Mouse (Mus musculus) erythroid progenitor cell, adult 5-6 weeks (primary cell): ENCODE results near the gene Prr36. TPM values are rescaled to one million over a fixed set of nuclear protein-coding genes. Genes with fewer than 3 reads are reported as not detected.

Source experiments
- ATAC-seq: replicated peaks from 2 replicates; pipeline ENCODE4 v1.8.0; 2016; ENCODE audit warnings: moderate number of reproducible peaks, mild to moderate bottlenecking, moderate TSS enrichment, inconsistent platforms; ENCODE audit not compliant: poor library complexity, low FRiP score, severe bottlenecking
- total RNA-seq, 2 experiments: library from RNA; stranded (forward) in 1 of 2; stranded (reverse) in 1 of 2; fragments of 150-400 nt in 1 of 2; fragments of 186-747, 209-891 nt in 1 of 2; gene quantifications; 2 replicates each; pipeline versions ENCODE4 v1.2.3 to v1.2.4; 2015 to 2017; ENCODE audit warnings: low replicate concordance in 2 of 2

Prr36 gene
- total RNA-seq, 2 experiments from 2014 or later = not detected

DNA sequence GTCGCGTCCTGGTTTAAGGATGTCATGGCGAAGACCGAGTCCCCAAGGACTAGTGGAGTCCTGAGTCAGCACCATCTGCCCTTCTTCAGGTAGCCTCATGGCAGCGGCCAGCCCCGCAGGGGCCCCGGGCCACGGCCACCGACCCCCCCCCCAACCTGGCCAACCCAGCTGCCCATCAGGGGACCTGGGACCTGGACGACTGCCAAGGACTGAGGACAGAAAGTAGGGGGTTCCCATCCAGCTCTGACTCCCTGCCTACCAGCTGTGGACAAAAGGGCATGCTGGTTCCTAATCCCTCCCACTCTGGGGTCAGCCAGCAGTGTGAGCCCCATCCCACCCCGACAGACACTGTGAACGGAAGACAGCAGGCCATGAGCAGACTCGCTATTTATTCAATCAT is 28.5 kb upstream of the Prr36 start:
- ATAC-seq = no peak

DNA sequence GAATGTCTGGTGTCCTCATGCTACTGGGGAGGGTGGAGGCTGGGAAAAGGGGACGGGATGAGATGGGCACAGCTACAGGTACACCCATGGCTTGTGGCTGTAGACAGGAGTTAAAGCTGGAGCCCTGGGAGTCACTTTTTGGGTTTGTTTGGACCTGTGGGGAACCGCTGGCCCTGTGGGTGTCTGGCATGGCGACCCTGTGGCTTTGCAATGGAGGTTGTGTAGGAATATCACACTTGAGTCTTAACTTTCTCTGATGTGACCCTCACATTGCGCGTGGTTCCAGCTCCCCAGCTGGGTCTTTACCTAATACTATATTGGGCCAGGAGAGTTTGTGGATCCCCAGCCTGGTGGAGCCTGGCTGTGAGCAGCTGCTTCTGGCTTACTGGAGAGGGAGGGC is 27.8 kb upstream of the Prr36 start:
- ATAC-seq = no peak

DNA sequence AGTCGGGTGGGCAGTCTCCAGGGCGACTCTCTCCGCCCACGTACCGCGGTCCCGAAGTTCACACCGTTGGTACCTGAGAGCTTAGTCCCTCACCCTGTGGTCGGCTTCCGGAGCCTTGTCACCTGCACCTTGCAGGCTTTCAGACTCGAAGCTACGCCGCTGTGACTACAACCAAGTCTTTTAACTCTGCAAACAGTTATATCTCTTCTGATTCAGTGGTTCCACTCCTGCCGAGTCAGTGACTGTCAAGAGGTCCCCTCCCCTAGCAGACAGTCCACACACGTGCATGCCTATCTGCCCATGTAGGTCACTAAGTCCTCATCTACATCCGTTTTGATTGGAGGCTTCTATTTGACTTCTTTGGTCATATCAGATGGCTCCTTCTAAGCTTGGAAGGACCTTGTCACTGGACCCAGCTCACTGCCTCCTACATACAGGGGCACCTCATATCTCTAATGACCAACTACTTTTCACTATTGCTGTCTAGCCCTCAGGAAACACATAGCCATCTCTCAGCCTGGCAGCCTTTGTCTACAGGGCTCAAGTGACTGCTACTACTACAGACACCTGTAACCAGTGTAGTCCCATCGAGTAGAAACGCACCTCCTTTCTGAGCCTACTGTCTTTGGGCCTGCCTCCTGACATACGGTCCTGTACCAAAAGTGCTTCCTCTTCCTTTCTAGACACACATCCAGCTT is 22.1 kb upstream of the Prr36 start:
- peak; percentile 7 for ATAC-seq

DNA sequence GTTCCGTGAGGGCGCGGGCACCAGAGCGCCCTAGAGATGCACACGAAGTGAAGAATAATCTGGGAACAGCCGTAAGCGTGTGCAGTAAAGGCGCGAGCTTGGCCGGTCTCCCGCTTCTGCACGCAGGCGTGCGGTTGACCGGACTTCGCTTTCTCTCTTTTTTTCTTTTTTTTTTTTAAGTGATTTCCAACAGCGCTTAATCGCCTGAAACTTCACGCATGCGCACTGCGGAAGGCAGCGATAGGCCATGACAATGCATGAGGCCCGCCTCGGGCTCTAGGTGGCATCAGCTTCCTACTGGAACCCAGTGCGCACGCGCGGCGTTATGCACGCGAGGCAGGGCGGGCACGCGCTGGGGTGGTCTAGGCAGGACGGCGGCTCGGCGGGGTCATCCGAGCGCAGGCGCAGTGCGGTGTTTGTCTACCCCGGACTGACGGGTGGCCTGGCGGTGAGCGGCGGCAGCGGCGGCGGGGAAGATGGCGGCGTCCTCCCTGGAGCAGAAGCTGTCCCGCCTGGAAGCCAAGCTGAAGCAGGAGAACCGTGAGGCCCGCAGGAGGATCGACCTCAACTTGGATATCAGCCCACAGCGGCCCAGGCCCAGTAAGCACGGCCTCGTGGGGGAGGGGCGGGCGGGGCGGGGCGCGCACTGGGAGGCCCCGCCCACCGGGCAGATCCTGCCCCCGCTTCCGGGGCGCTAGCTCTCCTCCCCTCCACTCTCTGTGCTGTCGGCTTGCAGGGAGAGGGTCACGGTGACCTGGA is 21.4 kb upstream of the Prr36 start, which contains the start of the genes Map2k7 and Gm49320:
Map2k7 (plus strand) TSS at position 307 of the 759 bp plus-strand sequence.
Gm49320 (plus strand) TSS at position 432 of the 759 bp plus-strand sequence.
- peak; percentile 82 for ATAC-seq

DNA sequence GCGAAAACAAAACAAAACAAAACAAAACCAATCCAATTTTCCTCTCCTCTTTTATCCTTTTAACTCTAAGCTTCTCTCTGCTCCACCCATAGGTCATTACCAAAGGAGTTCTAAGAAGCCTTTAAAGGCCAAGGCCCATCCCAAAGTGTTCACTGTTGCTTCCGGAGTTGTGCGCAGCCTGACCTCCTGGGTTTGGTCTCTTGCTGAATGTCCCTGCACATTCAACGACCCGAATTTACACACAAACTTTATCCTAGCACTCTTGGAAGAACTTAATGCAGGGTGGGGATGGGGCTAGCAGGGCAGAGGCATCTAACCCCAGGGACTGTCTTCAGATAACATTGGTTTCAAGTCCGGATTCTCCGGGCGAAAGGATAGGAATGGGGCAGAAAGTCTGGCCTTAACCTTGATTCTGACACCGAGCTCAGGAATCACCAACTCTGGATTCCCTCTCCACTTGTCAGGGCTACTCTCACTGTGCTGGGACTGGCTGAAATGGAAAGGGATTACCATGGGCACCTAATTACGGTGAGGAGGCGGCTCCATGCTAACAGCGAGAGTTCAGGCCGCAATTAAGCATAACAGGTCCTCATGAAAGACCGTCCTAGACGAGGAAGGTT is 20.7 kb upstream of the Prr36 start:
- peak; percentile 2 for ATAC-seq

DNA sequence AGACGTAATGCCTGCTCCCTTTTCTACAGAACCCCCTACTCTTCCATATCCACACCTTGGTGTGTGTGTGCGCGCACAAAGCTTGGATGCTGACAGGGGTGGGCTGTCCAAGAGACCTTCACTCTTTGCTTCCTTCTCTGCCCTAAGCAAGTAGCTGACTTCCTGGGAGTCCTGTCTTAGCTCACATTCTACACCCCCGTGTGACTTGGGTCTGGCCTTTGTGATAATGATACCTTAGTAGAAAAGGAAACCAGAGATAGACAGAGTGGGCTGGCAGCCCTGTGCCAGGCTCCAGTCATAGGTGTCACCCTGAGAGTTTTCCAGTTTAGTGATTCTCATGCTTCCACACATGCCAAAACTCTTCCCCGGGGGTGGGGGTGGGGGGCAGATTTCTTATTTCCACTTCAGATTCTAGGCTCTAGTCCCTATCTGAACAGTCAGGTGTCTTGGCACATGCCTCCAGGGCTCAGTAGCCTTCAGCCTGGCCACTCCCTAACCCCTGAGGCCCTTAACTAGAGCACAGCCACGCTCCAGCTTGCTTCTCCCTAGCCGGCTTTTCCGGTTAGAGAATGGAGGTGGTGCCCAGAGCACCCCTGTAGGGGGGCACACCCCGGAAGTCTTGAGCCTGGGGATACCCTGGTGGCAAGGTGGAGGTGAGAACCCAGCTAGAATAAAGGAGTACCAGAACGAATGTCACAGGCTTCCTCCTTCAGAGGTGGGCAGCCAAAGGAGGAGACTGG is 13.5 kb upstream of the Prr36 start:
- ATAC-seq = no peak

DNA sequence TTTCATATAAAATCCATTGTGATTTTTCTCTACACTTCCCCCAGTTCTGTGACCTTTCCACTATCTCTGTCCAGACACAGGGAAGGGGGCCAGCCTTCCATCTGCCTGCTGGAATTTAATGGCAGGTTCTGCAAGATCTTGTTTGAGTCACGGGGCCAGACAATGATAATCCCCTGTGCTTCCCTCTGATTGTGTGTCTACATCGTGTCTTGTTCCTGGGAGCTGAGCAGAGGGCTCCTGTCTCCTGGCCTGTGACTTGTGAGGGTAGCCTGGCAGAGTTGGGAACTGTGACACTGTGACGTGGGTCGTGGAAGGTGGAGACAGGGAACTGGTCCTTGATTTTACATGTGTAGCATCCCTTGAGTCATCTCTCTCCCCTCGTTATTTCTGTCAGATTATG is 12.5 kb upstream of the Prr36 start:
- no peak for ATAC-seq

DNA sequence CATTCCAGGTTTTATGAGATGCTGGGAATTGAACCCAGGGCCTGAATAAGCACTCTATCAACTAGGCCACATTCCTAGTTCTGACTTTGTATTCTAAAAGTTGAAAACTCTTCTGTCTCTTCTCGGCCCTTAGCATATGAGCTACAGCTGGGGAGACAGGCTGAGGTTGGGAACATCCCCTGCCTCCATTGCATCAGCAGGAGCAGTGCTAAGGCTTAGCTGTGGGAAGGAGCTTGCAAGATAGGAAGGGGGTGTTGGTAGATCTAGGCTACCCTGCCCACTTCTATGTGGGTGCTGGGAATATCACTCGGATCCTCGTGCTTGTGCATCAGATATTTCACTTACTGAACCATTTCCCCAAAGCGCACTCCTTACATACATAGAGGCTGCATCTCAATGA is 10.7 kb upstream of the Prr36 start:
- no peak for ATAC-seq

DNA sequence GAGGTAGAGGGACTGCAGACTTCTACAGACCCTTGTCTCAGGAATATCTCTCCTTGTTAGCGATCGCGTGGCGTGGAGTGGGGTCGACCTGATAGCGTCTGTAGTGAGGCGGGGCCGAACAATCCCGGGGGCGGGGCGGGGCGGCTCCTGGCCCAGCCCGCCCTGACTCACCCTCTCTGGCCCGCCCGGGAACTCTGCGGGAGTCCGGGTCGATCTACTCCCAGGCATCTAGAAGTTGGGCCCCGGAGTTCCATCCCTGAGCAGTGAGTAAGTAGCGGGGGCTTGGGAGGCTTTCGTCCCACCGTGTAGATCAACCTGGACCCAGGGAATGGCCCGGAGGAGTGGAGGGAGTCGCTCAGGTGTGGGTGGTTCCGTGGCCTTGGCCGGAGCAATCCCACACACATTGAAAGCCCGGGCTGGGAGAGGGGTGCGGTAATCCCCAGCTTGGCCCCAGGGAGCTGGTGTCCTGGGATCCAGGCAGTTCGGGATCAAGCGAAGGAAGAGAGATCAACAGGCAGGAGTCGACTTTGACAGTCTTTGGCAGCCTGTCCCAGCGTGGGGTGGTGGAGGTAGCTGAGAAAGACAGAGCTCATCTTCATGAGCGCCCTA is 9.6 kb upstream of the Prr36 start, which contains the start of gene Lrrc8e:
Lrrc8e (plus strand) TSS at position 89 of the 609 bp plus-strand sequence.
- peak; percentile 67; the same call in 1 of the 2 replicates for ATAC-seq

DNA sequence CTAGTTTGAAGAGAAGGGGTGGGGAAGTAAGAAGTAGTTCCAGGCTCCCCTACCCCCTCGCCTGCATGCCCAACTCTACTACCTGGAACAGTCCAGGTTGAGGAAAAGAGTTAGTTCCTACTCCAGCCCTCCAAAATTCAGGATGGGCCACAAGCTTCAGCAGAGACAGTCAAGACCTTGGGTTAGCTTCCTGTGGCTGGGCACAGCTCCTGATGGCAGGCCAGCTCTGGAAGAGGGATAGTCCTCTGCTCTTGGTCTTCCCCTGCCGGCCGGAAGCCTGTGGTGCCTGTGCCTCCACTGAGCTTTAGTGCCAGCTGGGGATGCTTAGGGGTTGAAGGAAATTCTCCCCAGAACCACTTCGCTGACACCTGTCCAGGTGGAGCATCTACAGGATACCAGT is 9.1 kb upstream of the Prr36 start:
- no peak for ATAC-seq

DNA sequence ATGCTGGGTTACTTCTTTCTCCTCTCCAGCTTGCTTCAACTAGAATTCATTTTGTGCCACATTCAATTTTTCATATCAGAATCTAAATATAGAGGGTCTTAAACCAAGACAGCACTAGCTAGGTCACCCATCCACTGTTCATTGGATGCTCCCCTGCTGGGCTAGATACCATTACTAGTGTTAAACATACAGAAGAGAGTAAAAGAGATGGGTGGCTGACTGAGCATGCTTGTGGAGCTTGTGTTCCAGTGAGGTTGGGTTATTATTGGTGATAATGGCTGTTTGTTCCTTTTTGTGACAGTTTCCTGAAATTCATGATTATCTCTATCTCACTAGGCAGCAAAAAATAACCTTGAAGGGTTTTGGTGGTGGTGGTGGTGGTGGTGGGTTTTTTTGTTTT is 4.8 kb upstream of the Prr36 start:
- no peak for ATAC-seq

DNA sequence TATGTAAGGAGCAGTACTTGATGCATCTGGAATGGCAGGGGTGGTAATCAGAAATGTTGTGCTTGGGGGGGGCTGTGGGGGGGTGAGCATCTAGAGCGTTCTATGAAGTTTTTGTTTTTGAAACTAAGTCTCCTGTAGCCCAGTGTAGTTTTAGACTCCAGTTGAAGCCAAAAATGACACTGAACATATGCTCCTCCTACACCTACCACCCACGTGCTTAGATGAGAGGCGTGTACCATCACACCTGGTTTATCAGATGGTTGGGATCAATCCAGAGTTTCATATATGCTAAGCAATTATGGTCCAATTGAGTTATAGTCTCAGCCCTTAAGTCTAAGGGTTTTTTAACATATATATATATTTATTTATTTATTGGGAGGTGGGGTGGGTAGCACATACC is 2.4 kb upstream of the Prr36 start:
- no peak for ATAC-seq

DNA sequence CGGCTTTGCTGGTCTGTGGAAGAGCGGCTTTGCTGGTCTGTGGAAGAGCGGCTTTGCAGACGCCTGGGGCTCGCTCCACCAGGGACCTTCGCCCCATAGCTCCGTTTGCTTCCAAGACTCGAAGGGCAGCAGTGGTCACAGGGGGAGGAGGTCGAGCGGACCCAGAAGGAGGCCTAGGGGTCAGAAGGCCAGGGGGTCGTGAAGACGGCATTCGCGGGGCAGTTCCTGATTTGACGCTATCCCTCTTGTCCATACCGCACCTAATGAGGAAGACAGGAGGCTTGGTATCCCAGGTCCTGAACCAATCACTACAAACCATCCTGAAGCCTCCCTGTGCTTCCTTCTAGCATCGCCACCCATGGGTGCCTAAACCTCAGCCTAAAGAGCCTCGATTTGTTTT is 963 bp downstream of the Prr36 start:
- no peak for ATAC-seq

DNA sequence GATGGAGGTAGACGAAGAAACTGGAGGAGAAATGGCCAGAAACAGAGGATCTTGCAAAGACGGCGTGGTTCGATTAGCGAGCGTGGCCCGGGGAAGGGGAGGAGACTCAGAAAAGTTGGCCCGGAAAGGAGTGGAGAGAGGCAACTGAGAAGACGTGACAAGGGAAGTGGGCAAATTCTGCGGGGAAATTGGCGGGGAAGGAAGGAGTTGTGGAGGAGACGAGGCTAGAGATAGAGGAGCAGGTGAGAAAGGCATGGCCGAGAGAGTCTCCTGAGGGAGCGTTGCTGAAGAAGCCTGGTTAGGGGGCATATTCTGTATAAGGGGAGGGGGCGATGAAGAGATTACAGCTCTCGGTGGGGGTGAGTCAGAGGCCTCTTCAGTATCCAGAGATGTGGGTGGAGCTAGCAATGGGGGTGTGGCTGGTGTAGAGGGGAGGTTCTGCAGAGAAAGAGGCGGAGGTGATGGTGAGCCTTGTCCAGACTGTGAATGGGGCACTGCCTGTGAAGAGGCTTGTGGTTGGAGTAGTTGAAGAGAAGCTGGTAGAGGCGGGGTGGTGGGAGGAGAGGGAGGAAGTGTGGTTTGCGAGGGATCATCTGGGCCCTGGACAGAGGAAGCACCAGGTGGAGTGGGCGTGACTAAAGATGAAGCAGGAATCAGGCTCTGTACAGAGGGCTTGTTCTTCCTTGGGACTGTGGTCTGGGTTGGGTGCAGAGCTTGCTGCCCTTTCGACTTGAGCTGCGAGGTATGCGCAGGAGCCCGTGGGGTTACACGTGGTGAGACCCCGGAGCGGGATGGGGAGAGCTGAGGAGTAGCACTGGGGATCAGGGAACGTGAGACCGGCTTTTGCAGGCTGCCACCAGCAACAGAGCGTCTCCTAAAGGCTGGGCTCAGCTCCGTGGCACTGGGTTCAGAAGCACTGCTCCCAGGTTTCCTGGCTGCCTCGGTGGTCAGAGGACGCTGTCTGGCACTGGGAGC is 3.0 kb downstream of the Prr36 start:
- peak; percentile 62 for ATAC-seq

DNA sequence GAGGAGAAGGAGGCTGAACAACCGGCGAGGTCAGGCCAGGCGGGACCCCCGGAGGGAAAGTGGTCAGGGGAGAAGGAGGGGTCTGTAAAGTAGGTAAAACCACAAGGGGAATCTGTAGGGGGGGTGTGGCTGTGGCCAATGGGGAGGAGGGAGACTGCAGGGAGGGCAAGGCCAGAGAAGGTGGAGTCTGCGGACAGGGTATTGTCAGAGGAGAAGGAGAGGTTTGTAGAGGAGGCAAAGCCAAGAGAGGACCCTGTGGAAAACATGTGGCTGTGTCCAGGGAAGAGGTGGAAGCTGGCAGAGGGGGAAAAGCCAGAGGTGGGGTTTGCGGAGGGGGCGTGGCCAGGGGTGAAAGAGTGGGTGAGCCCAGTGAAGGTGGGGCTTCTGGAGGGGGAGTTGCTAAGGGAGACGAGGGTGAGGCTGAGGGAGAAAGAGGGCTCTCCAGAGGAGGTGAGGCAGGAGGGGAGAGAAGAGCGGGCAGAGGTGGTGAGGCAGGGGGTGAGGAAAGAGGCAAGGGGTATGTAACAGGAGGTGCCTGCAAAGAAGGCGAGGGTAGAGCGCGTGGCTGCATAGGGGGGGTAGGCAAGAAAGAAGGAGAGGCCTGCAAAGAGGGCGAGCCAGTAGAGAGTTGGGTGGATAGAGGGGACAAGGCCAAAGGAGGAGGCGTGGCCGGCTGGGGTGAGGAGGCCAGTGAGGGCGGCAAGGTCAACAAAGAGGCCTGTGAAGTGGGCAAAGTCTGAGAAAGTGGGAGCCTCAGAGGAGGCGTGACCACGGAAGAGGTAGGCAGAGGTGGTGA is 3.9 kb downstream of the Prr36 start:
- ATAC-seq = no peak

DNA sequence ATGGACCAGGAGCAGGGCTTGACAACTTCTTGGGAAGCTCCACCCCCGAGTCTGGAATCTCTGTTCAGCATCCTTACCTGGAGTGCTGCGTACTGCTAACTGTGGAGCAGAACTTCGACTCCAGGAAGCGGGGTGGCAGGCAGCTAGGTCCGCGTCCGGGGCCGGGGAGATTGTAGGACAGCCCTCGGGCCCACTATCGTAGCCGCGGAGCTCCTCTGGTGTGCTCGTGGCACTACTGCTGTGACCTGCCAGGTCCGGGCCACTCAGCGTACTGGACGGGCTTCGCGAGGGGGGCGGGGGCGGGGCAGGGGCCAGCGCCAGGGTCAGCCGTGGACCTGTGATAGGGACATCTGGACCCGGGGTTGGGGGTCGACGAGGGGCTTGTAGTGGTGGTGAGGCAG is 4.5 kb downstream of the Prr36 start:
- ATAC-seq = no peak

DNA sequence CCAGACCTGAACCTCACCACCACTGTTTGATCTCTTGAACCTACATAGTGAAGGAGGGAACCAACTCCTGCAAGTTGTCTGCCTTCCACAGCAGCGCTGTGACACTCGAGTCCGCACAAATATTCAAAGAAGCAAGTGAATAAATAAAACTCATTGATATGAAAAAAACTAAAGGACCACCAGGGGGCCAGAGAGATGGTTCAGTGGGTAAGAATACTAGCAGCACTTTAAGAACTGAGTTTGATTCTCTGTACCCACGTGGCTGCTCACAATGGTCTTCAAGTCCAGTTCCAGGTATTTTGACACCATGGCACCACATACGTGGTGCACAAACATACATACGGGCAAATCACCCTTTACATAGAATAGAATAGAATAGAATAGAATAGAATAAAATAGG is 6.2 kb downstream of the Prr36 start:
- ATAC-seq = no peak

DNA sequence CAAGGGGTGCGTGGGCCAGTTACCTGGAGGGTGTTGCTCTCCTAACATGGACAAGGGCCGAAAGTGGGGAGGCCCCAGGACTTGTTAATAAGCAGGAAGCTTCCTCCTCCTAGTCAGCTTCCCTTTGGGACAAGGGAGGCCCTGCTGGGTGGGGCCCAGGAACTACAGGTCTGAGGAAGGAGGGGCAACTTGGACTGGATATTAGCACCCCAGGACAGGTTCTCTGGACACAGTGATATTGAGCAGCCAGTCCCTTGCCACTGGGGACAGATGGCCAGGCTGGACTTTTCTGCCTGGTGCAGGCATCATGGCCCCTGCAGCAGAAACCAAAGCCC is 10.3 kb downstream of the Prr36 start:
- ATAC-seq = no peak
